Mouse (Mus musculus): Measurements from ENCODE around the gene Adamtsl1.

DNA sequence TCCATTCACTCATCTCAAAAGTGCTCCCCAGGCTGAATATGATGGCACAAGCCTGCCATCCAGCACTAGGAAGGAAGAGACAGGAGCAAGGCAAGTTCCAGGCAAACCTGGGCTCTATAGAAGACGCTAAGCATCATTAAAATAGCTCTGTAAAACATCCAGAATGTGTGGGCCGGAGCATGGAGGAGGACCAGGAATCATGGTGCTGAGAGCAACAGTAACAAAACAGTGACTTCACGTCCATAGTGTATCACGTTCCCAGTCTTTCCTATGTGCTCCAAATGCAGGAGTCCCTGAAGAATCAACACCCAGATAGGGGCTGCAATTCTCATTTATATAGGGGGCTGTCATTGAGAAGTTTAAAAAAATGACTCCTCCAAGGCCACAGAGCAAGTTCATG, 839.6 kb downstream of the Adamtsl1 start:
- no peak for TF ChIP-seq MAX (IDR thresholded peaks at IDR 0.05; ENCODE audit: low read depth)
- TF ChIP-seq MYOG (IDR thresholded peaks at IDR 0.05; ENCODE audit: control insufficient read depth in 1 of 3, insufficient read depth in 1 of 3, insufficient read length in 2 of 3, low read depth in 2 of 3): no peak
- TF ChIP-seq POLR2A (IDR thresholded peaks at IDR 0.05; ENCODE audit: insufficient read length, low read depth): no peak
- TF ChIP-seq MYOD1 (IDR thresholded peaks at IDR 0.05; ENCODE audit: control insufficient read depth in 1 of 3, insufficient read length in 2 of 3, low read depth in 2 of 3): no peak
- TF ChIP-seq TCF12 (IDR thresholded peaks at IDR 0.05; ENCODE audit: insufficient read depth, poor library complexity, severe bottlenecking): no peak
- no peak for TF ChIP-seq E2F4 (IDR thresholded peaks at IDR 0.05; ENCODE audit: insufficient read depth)
- TF ChIP-seq USF1 (IDR thresholded peaks at IDR 0.05; ENCODE audit: low read depth): no peak

Measured in myocyte (in vitro differentiated cells).